Mouse (Mus musculus): ENCODE measurements around the gene Sh3bp2.
A peak's percentile ranks its signal among the peaks of the same experiment; 100 is the strongest.

Sh3bp2 gene

DNA sequence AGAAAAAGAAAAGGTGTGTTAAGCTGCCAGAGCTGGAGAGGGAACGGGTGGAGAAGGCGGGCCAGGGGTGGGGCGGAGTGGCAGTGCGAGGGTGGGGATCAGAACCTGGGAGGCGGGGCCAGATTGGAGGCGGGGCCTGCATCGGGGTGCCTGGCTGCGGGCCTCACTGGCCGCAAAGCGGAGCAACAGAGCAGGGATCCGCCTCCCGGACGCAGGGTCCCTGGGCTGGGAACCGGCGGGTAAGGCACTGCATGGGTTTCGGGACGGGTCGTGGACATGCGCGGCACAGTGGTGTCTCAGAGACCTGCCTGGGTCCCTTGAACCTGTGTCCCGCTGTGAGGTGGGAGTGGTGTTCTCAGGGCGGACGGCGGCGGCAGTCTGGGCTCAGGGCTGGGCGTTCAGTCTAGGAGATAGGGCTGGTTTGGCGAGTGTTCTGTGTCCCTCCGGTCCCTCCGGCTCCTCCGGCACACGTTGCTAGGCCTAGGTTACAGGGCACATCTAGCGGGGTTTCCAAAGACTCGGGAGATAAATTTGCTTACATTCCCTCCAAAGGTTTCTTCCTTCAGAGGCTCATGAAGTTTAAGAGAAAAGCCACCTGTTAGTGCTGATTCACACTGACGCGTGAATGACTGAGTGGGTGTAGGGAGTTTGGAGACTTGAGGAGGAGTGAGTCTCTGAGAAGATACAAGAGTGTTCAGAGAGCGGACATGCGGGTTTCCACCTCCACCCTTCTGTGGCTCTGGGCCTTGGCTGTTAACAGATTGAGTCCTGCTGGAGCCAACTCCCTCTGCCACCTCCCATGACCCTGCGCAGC lies at the start of gene Sh3bp2:
Gene Sh3bp2, plus strand, starts transcription at position 176 of the 814 bp plus-strand sequence.
- DNase-seq, result peak; percentile 93 to 97

DNA sequence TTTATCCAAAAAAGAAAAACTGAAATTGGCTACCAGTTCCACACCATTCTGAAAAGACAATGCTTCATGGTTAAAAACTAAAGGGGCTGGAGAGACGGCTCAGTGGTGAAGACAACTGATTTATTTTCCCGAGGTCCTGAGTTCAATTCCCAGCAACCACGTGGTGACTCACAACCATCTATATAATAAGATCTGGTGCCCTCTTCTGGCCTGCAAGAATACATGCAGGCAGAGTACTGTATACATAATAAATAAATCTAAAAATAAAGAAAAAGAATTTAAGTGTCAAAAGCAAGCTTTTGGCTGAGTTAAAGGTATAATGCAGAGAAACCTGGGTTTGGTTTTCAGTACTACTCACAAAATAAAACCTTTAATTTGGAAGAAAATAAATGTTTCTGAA lies 44.7 kb upstream of the Sh3bp2 start:
- no peak for DNase-seq

DNA sequence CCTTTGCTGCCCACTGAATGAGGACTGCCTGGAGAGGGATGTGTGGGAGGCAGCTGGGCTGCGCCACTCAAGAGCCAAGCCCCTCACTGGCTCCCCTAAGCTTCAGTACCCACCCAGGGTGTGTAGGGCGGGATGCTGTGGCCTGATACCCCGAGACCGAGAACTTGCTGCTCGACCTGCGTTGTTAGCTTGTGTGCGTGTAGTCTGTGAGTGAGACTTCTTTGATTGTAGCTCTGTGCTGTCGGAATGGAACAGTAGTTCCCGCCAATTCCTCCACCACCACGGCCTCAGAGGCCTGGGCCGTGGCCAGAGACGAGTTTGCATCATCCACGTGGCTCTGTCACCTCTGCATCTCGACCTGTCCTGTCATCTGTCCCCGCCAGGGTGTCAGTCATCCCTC lies 39.9 kb upstream of the Sh3bp2 start:
- no peak for DNase-seq

GRCm38 (mm10) chr5:34487320-34488090 lies 38.1 kb upstream of the Sh3bp2 start:
- DNase-seq, result no peak

GRCm38 (mm10) chr5:34488741-34489417 lies 36.8 kb upstream of the Sh3bp2 start:
- DNase-seq, result no peak

DNA sequence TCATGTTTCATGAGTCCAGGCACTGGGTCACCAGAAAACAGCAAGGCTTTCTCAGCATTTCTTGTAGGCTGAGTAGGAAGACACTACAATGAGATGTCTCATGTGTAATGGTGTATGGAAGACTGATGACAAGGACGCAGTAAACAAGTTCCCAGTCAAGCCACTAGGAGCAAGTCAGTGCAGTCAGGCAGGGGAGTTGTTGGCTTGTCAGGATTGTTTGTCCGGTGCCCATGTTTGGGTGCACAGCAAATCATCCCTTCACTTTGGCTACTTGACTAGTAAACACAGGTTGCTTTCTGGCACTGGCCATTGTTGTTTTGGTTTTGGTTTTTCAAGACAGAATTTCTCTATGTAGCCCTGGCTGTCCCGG lies 36.2 kb upstream of the Sh3bp2 start:
- DNase-seq, result no peak

GRCm38 (mm10) chr5:34496745-34497144 lies 28.9 kb upstream of the Sh3bp2 start:
- no peak for DNase-seq

DNA sequence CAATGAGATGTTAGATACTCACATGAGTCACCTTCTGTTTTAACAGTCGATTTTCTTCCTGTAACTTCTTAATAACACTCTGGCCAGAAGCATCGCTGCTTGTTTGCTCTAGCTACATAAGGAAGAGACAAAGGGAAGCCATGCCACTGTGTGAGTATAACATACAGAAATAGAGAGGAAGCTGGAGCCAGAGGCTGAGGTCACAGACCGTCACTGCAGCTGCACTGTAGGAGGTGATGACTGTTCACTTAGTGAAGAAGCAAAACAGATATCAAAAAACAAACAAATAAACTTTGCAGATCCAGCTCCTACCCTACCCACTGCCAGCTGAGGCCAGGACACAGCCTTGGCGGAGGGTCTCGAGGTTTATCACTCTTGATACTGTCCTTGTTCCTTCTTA lies 24.8 kb upstream of the Sh3bp2 start:
- DNase-seq, result no peak

DNA sequence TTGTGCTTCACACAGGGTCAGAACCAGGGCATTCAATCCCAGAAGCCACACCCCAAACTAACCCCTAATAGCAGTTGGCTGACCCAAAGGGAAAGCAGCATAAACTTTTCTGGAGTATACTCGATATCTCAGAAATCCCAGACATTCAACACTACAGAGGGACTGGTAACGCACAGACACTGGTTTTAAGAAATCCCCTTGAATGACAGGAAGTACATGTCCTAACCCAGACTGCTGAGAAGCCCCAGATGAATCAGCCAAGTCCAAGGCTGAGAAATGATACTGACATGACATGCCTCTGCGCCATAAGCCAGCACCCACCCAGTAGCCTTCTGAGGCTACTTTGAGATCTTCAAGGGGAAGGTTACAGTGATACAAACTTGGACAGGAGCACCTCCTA lies 24.1 kb upstream of the Sh3bp2 start:
- no peak for DNase-seq

- DNase-seq, result no peak
These were observed 23.2 kb upstream of the Sh3bp2 start for GRCm38 (mm10) chr5:34502411-34502810.

DNA sequence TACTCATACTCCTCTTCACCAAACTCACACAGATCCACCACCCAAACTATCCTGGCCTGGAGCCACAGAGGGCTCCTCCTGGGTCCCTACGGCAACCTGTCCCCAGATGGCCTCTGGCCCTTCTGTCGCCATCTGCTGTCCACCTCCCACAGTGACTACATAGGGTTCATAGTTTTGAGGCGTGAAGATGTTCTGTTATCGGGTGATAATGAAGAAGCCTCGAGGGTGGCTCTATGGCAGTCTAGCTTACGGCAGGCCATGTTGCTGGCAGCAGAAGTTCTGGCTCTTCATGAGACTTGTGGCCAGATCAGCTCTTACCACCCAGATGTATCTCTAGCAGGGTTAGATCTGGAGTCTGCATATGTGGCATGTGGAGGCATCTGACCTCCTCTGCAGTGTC lies 22.8 kb upstream of the Sh3bp2 start:
- DNase-seq, result no peak

DNA sequence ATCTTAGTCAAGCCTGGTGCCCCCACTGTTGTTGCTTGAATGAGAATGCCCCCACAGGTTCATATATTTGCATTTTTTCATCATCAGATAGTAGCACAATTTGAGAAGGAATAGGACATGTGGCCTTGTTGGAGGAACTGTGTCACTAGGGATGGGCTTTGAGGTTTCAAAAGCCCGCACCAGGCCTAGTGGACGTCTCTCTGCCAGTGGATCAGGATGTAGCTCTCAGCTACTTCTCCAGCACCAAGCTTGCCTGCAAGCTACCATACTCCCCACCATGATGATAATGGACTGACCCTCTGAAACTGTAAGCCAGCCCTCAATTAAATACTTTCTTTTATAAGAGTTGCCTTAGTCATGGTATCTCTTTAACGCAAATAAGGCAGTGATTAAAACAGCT lies 13.2 kb upstream of the Sh3bp2 start:
- no peak for DNase-seq

GRCm38 (mm10) chr5:34513466-34514217 lies 12.0 kb upstream of the Sh3bp2 start, which contains the start of gene Tnip2:
Gene Tnip2, minus strand, starts transcription at chr5:34513991.
- DNase-seq, result peak; percentile 96 to 99

DNA sequence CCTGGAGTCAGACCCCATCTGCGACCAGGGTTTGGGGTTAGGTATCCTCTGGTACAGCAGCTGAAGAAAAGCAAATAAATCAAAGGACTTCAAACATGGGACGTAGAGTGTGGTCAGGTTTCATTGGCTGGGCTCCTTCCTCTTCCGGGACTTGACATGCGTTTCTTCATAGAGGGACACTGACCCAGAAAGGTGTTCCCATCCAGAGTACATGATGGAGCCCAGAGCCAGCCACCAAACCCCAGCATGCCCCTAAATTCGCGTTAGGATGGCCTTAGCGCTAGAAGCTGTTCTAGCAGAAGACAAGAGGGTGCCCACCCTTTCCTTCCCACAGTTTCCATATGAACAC lies 11.4 kb upstream of the Sh3bp2 start:
- no peak for DNase-seq

GRCm38 (mm10) chr5:34515096-34515495 lies 10.5 kb upstream of the Sh3bp2 start:
- no peak for DNase-seq

GRCm38 (mm10) chr5:34517913-34518312 lies 7.7 kb upstream of the Sh3bp2 start:
- DNase-seq, result peak; percentile 69 to 87

DNA sequence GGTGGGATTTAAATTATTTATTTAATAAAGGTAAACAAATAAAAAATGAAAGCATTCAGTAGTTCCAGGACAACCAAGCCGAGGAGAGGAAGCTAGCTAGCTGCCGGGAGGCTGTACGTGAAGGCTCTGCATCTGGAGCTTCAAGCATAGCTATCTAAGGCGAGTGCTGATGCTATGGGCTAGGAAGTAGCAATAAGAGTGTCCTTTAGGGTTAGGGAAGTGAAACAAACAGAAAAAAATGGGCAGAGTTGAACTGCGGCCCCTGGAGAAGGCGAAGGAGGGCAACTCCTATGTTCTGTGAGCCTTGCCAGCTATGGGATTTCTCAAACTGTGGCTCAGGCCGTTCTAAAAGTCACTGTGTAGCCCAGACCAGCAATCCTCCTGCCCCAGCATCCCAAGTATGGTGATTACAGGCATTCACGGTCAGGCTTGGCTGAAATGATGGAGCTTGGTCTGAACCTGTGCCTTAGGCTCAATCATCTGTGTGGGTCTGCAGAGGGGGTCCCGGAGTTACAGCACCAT lies 6.2 kb upstream of the Sh3bp2 start:
- no peak for DNase-seq

GRCm38 (mm10) chr5:34520458-34521209 lies 5.0 kb upstream of the Sh3bp2 start:
- DNase-seq, result no peak

- DNase-seq, result no peak
These were observed 4.3 kb upstream of the Sh3bp2 start for GRCm38 (mm10) chr5:34521337-34521736.

DNA sequence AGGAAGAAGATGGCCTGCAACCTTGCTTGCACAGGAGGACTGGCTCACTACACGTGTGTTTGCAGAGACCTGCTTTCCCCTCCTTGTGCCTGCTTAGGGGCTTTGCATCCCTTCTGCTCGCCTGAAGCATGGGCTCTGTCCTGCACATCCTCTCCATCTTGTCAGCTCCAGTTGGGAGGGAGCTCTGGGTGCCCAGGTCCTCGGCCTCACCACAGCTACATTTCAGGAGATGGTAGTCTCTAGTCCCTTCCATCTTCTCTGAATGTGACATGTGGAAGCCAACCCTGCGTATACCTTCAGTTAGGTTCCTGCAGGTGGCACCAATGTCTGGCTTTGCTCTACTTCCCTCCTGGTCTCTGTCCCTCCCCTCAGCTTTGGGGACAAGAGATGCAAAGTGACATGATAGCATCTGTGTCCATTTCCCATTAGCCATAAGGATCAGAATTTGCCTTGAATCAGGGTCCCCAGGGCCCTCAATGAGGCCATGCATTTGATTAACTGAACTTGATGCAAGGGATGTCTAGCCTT lies 1.6 kb upstream of the Sh3bp2 start:
- no peak for DNase-seq

DNA sequence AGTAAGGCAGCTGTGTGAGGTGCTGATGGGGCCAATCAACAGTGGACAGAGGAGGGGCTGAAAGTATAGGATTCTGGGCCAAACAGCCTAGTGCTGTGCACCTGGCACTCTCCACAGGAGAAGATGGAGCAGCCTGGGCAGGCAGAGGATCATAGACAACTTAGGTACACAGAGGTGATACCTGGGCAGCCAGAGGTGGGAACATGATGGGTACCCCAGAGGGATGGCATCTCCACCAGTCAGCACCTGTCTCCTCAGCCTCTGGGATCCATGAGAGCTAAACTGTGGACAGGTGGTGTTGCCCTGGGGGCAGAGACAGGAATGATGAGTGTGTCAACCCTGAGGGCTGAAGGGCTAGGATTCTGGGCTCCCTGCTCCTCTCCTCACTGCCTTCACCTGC lies 1.1 kb upstream of the Sh3bp2 start:
- no peak for DNase-seq

GRCm38 (mm10) chr5:34526477-34526775 lies 788 bp downstream of the Sh3bp2 start:
- no peak for DNase-seq
